Mouse (Mus musculus) yolk sac, embryonic 10.5 days (tissue): ENCODE data around the gene Mrps36.
"Not testable (repeated sequence)": the region's sequence is repeated elsewhere in the genome, so short reads cannot be mapped to it uniquely, and the experiment has no call there.

ENCODE experiments used
- DNase-seq: peaks from one replicate; pipeline ENCODE4 v3.0.0-alpha.2; 2017; ENCODE audit warnings: low spot score

Gene Mrps36

GRCm38 (mm10) chr13:100744036-100744744 is at the start of gene Mrps36:
TSS of gene Mrps36 (minus strand) at chr13:100744659.
- DNase-seq: peak; percentile 94

- no peak for DNase-seq
Observed at GRCm38 (mm10) chr13:100789083-100789482, 44.6 kb upstream of the Mrps36 start.

- DNase-seq: not testable (repeated sequence)
Observed at GRCm38 (mm10) chr13:100788057-100788456, 43.6 kb upstream of the Mrps36 start.

GRCm38 (mm10) chr13:100787316-100788010 is 43.0 kb upstream of the Mrps36 start:
- DNase-seq: no peak

GRCm38 (mm10) chr13:100786414-100786867 is 42.0 kb upstream of the Mrps36 start, which contains the start of gene Ccnb1:
TSS of gene Ccnb1 (minus strand) at chr13:100786570.
- peak; percentile 97 for DNase-seq

GRCm38 (mm10) chr13:100785806-100786413 is 41.5 kb upstream of the Mrps36 start:
- DNase-seq: peak; percentile 51

- DNase-seq: no peak
Observed at GRCm38 (mm10) chr13:100777491-100777890, 33.0 kb upstream of the Mrps36 start.

- DNase-seq: no peak
Observed at GRCm38 (mm10) chr13:100776710-100777109, 32.3 kb upstream of the Mrps36 start.

- no peak for DNase-seq
Observed at GRCm38 (mm10) chr13:100776056-100776419, 31.6 kb upstream of the Mrps36 start.

GRCm38 (mm10) chr13:100775252-100776055 is 31.0 kb upstream of the Mrps36 start, which contains the start of gene Cenph:
TSS of gene Cenph (minus strand) at chr13:100775899.
- DNase-seq: peak; percentile 86

GRCm38 (mm10) chr13:100774704-100775103 is 30.2 kb upstream of the Mrps36 start:
- no peak for DNase-seq

- no peak for DNase-seq
Observed at GRCm38 (mm10) chr13:100755329-100755728, 10.9 kb upstream of the Mrps36 start.

GRCm38 (mm10) chr13:100754186-100754585 is 9.7 kb upstream of the Mrps36 start:
- DNase-seq: no peak

- no peak for DNase-seq
Observed at GRCm38 (mm10) chr13:100753011-100753410, 8.6 kb upstream of the Mrps36 start.

GRCm38 (mm10) chr13:100752529-100752928 is 8.1 kb upstream of the Mrps36 start:
- DNase-seq: no peak

- no peak for DNase-seq
Observed at GRCm38 (mm10) chr13:100751402-100751801, 6.9 kb upstream of the Mrps36 start.

GRCm38 (mm10) chr13:100750799-100751198 is 6.3 kb upstream of the Mrps36 start:
- no peak for DNase-seq

GRCm38 (mm10) chr13:100748638-100749037 is 4.2 kb upstream of the Mrps36 start:
- DNase-seq: no peak

GRCm38 (mm10) chr13:100746090-100746489 is 1.6 kb upstream of the Mrps36 start:
- DNase-seq: no peak

GRCm38 (mm10) chr13:100743346-100744035 is 968 bp downstream of the Mrps36 start:
- DNase-seq: no peak

- no peak for DNase-seq
Observed at GRCm38 (mm10) chr13:100742831-100743230, 1.6 kb downstream of the Mrps36 start.
